In the genomic region with DNA sequence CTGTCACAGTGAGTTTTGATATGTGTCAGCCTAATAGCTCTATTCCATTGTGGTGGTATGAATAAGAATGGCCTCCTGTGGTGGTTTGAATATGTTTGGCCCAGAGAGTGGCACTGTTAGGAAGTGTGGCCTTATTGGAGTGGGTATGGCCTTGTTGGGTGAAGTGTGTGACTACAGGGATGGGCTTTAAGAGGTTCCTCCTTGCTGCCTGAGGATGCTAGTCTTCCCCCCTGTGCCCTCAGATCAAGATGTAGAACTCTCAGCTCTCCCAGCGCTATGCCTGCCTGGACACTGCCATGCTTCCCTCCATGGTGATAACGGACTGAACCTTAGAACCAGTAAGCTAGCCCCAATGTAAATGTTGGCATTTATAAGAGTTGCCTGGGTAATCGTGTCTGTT, we compare ENCODE assay signal across 26 mouse cellular contexts.
"Had no signal": no experiment of that assay in that cellular context is flagged by ENCODE, and none has a peak within 500 bp of the region (broad histone marks: within the 10 kb centered on the region; RNA-seq: fewer than 3 reads in every experiment).

No protein-coding gene starts in this region.

- H3K27ac ChIP-seq: embryonic facial prominence, embryonic 10.5 days; embryonic facial prominence, embryonic 12.5 days; embryonic facial prominence, embryonic 13.5 days; embryonic facial prominence, embryonic 15.5 days; forebrain, embryonic 10.5 days; forebrain, embryonic 12.5 days; forebrain, embryonic 13.5 days; forebrain, embryonic 15.5 days; gastrocnemius, adult 2 months; heart, adult 2 months had no signal

- DNase-seq: cerebellum, adult 2 months; cerebellum, adult 8-10 months; cerebellum, adult 9-10 months; cerebellum, adult 9-11 months; cerebellum, postnatal 10 days; cerebellum, postnatal 14 days; cerebellum, postnatal 25 days; cerebellum, postnatal 36 days; embryo, embryonic 11 days; forebrain, postnatal 0 days; gastrocnemius, adult 2 months; gastrocnemius, postnatal 10 days; gastrocnemius, postnatal 14 days; gastrocnemius, postnatal 25 days; gastrocnemius, postnatal 36 days; heart, adult 18-20 months; heart, adult 2 months had no signal

- H3K4me3 ChIP-seq: embryonic facial prominence, embryonic 10.5 days; embryonic facial prominence, embryonic 12.5 days; embryonic facial prominence, embryonic 13.5 days; embryonic facial prominence, embryonic 15.5 days; erythroblast, embryonic 14.5 days; forebrain, embryonic 10.5 days; forebrain, embryonic 12.5 days; forebrain, embryonic 13.5 days; forebrain, embryonic 15.5 days; gastrocnemius, adult 2 months; heart, adult 2 months had no signal

- H3K36me3 ChIP-seq: embryonic facial prominence, embryonic 10.5 days; embryonic facial prominence, embryonic 12.5 days; embryonic facial prominence, embryonic 13.5 days; embryonic facial prominence, embryonic 15.5 days; forebrain, embryonic 10.5 days; forebrain, embryonic 12.5 days; forebrain, embryonic 15.5 days had no signal

- H3K4me1 ChIP-seq: embryonic facial prominence, embryonic 10.5 days; embryonic facial prominence, embryonic 12.5 days; embryonic facial prominence, embryonic 15.5 days; forebrain, embryonic 10.5 days; forebrain, embryonic 12.5 days; forebrain, embryonic 13.5 days; forebrain, embryonic 15.5 days had no signal

- H3K9me3 ChIP-seq: embryonic facial prominence, embryonic 10.5 days; embryonic facial prominence, embryonic 12.5 days; embryonic facial prominence, embryonic 13.5 days; embryonic facial prominence, embryonic 15.5 days; forebrain, embryonic 10.5 days; forebrain, embryonic 12.5 days; forebrain, embryonic 13.5 days; forebrain, embryonic 15.5 days had no signal

- H3K27me3 ChIP-seq: embryonic facial prominence, embryonic 12.5 days; embryonic facial prominence, embryonic 13.5 days; embryonic facial prominence, embryonic 15.5 days; forebrain, embryonic 12.5 days; forebrain, embryonic 13.5 days; forebrain, embryonic 15.5 days had no signal
